Mouse (Mus musculus) kidney, adult 11 months (tissue): ENCODE measurements around the gene Ptprt.
A peak's percentile ranks its signal among the peaks of the same experiment; 100 is the strongest.

Source experiments
- DNase-seq: peaks from one replicate; pipeline ENCODE4 v3.0.0; 2022

Ptprt gene

DNA sequence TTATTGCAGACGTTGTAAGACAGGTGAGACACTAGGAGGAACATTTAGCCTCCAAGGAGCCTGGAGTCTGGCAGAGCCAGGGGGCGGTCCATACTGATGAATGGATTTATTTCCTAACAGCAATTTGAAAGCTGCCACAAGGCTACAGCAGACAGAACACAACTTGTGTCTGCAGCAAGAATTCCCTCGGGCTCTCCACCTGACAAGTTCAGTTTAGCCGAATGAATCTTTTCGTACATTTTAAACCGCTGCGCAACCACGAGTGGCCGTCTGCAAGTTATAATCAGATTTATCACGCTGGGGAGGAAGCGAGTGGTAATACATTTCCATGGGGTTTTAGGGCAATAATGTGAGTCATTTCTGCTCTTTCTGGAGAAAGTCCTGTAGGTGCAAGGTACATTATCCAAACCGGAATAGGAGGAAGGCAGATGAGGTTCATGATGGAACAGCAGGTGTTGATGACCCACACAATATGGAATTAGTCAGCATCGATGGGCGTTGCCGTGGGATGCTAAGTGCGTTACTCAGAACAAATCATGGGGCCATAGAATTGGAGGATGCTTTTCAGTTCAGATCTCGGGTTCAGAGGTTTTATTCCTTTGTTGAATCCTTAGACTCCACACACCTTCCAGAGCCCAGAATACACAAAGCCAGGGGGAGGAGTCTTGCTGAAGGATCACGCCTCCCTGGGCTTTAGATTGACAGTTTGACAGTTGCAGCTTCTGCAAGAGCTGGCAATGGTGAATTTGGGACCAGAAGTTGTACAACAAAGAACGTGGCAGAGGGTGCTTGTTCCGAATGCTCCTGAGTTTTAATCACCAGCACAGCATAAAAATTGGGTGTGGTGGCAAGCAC lies 478.1 kb downstream of the Ptprt start:
- no peak for DNase-seq

- no peak for DNase-seq
These were observed 479.1 kb downstream of the Ptprt start for GRCm38 (mm10) chr2:162181826-162182225.

GRCm38 (mm10) chr2:162172529-162172928 lies 488.4 kb downstream of the Ptprt start:
- peak; percentile 12 for DNase-seq

- no peak for DNase-seq
These were observed 519.0 kb downstream of the Ptprt start for GRCm38 (mm10) chr2:162141845-162142411.

DNA sequence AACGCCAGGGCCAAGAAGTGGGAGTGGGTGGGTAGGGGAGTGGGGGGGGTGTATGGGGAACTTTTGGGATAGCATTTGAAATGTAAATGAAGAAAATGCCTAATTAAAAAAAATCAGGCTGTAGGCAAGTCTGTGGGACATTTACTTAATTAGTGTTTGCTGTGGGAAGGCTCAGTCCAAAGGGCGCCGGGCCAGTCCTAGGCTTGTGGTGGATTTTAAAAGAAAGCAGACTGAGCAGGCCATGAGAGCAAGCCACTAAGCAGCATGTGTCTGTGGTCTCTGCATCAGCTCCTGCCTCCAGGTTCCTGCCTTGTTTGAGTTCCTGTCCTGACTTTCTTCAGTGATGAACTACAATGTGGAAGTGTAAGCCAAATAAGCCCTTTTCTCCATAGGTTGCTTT lies 524.8 kb downstream of the Ptprt start:
- peak; percentile 30 for DNase-seq

DNA sequence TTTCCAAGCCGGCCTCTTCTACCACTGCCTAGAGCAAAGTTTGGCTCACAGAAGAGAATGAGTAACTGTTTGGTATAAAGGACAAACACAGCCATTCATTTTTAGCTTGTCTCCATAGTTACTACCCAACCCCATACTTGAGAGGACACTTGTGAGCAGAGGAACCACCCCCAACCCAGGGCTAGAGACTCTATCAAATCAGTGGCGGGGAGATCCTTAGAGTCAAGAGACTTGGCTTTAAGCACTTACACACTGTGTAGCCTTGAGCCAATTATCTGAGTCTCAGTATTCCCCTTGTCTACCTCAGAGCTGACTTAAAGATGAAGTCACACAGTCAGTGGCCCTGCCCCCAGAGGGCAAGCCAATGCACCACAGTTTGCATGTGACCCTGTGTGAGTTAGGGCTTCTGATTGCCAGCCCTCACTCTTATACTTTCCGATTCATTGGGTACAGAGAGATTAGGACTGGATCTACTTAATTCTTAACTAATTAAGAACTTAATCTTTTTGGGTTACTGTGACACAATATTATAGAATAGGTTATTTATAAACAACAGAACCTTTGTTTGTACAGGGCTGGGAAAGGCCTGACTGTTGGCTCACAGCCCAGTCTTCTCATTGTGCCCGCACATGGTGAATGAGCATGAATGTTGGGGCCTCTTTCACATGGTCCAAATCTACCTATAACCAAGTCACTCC lies 529.2 kb downstream of the Ptprt start:
- peak; percentile 33 for DNase-seq

DNA sequence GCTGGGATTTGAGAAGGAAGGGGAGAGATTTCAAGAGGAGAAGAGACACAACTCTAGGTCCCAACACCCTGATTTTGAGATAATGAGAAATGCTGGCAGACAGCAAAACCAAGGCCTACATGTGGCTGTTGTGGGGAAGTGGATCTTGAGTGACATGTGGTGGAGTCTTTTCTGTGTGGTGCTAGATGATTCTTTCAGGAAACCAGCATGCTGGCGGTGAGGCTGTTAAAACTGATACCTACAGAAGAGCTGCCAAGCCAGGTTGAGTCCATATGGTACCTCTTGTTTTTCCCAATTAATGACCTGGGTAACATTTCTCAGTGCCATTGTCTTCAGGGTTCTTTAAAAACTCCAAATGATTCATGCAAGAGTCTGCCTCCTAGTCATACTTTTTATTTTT lies 531.1 kb downstream of the Ptprt start:
- DNase-seq: no peak

- DNase-seq: no peak
These were observed 542.9 kb downstream of the Ptprt start for GRCm38 (mm10) chr2:162118041-162118440.

- DNase-seq: no peak
These were observed 578.6 kb downstream of the Ptprt start for GRCm38 (mm10) chr2:162082391-162082790.

DNA sequence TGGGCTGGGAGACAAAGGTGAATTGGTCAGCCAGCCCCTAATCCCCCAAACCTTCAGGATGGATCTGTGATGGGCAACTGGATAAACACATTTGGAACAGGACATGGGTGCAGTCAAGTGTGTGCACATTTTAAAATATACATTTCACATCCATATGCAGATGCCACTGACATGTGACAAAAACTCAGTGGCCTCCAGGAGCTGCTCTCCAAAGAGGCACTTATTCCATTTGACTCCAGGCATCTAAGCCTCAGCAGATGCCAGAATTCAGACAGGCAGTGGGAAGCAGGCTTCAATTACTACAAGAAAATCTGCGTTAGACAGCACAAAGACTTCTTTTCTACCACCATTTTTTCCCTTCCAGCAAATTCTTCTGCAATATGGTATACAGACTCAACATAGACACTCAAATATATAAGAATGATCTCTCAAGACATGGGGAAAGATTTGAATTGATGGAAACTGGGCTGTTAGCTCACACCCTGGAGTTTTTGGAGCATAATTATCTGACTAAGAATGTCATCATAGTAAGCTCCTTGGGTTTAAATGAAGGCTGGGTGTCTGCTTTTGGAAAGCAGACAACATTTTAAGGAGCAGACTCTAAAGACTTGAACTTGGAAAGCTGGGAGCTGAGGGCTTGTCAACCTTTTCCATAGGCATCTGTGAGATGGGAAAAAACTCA lies 580.1 kb downstream of the Ptprt start:
- DNase-seq: no peak

GRCm38 (mm10) chr2:162078571-162079280 lies 582.2 kb downstream of the Ptprt start:
- DNase-seq: no peak

GRCm38 (mm10) chr2:162052816-162053215 lies 608.1 kb downstream of the Ptprt start:
- DNase-seq: peak; percentile 26

DNA sequence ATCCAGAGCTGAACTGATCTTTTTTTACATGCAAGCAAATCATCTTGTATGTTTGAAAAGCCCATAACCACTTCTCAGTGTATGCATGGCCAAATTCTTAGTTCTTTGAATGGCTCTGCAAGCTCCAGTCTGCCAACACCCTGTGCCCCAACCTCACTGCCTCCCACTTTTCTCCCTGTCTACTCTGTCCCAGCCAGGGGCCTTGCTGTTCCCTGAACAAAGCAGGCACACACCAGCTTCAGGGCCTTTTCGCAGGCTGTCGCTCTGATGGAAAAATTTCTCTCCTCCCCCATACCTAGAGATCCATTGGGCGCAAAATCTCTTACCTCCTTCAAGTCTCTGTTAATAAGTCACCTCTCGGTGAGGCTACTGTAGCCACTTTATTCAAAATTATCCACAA lies 610.7 kb downstream of the Ptprt start:
- DNase-seq: no peak

DNA sequence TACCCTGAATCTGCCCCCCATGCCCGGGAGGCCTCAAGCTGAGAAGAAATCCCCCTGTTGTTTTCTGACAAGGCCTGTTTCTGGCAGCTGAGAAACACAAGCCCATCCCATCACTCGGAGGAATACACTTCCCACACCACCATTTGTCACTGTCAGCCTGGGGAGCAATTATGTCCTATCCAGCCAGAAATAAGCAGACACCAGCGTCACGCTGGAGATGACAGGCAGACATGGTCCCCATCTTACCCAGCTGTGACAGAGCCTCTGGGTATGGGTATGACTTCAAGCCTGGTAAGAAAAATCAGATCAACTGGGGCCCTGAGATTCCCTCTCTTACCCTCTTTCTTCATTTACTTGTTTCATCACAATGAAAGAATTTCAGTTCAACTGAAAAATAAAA lies 625.3 kb downstream of the Ptprt start:
- no peak for DNase-seq

DNA sequence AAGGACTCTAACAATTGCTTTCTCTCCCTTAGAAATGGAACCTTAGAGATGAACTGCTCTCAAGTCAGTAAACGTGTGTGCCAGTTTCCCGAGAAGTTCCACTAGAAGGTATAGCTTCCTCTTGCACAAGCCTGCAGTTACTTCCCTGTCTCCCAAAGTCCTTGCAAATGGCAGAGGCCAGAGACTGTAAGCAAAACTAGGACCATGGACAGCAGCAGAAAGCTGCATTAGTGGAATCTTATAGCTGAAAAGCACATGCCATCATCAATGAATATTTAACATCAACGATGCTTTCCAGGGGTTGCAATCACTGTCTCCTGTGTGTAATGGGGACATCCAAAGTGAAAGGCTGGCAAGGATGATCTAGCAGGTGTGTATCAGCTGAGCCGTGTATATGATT lies 629.3 kb downstream of the Ptprt start:
- DNase-seq: no peak

GRCm38 (mm10) chr2:162001016-162001415 lies 659.9 kb downstream of the Ptprt start:
- DNase-seq: no peak

DNA sequence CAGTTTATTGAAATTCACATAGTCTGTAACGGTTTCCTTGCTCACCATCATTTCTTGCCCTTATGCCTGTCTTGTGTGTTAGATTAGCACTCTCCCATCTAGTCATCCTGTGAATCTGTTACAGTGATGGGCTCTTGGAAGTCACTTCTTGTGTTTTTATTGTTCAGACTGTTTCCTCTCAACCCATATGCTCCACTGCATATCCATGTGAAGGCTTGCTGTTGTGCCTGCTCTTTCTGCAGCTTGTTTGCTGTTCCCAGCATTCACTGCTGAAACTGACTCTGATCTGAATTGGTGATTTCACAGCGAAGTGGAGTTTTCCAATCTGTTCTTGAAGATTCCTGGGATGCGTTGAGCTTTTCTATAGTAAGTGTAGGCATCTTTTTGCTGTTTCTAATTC lies 678.6 kb downstream of the Ptprt start:
- DNase-seq: no peak

GRCm38 (mm10) chr2:161961179-161962163 lies 699.5 kb downstream of the Ptprt start:
- peak; percentile 3 for DNase-seq

DNA sequence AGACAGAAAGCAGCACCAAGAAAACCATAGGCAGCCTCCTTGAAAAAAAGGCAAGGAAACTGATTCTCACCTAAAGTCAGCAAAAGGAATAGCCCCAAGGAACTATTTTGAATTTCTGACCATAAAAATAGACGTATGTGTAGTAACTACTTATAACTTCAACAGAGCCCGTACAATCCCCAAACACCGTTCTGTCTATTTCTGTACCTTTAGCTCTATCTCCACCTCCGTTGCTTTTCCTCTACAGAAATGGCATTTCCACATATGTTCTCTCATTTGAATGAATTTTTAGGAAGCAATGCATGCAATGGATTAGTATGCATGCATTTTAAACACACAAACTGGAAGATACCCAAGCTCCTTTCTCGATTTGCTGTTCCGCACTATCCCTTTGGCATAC lies 715.5 kb downstream of the Ptprt start:
- DNase-seq: no peak

DNA sequence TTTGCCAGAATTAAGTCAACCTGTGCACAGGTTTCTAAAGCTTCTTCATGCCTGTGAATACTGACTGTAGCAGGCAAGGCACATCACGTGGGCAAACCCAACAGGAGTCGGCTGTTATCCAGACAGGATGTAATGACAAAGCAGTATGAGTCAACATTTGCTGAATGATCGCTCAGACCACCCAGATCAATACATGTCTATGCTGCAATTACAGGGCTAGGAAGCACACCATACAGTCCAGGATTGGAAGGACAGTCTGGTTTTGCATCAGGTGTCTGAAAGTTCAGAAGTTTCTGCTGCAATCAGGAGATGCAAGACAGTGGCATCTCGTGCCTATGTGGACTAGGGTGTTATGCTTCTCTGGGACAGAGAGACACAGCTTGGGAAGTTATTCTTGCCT lies 716.3 kb downstream of the Ptprt start:
- no peak for DNase-seq

DNA sequence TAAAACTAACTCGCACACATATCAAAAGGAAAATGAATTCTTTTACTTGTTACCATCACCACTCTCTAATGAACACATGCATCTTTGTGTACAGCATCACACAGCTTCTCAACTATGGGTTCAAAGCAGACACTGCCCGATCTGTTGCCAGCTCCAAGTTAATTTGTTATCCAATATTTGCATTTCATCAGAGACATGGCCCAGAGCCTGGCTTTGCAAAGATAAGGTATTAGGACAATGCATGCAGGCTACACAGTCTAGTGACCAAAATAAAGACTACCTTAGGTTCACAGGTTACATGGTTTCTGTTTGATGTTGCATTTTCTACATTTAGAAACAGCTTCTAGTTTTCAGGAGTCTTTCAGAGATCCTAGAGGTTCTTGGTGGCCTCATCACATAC lies 719.0 kb downstream of the Ptprt start:
- no peak for DNase-seq

DNA sequence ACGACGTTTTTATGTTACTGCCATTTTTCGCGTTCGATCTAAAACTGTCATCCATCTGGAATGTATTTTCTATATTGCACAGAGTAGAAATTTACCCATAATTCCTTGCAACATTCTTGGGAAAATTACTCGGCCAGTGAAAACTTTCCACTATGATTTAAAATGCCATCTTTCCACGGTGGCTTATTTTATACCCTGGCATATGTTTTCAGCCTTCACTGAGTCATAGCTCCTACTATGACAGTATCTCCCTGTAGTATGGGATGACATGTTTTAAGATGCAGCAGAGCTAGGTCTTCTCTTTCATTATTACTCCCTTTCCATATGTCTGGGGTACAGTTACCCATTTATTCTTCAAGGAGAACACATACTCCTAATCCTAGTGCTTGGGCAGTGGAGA lies 753.7 kb downstream of the Ptprt start:
- DNase-seq: no peak
